Mouse (Mus musculus) frontal cortex, adult (tissue): ENCODE measurements around the gene Alkbh2.

Experiments used
- ATAC-seq: cut with Nextera tagmentation; 2 replicates; pipeline ENCODE4 v1.9.2; 2017; ENCODE audit warnings: mild to moderate bottlenecking, moderate library complexity, mixed read lengths; ENCODE audit not compliant: low TSS enrichment

The Alkbh2 gene

GRCm38 (mm10) chr5:114146028-114146888 lies 18.2 kb upstream of the Alkbh2 start, which contains the start of gene Acacb:
Gene Acacb (plus strand): TSS chr5:114146535.
- ATAC-seq = no peak

GRCm38 (mm10) chr5:114139175-114139574 lies 11.2 kb upstream of the Alkbh2 start:
- ATAC-seq = peak; percentile 85

- no peak for ATAC-seq
Observed at GRCm38 (mm10) chr5:114138277-114139164, 10.5 kb upstream of the Alkbh2 start.

GRCm38 (mm10) chr5:114137481-114138276 lies 9.7 kb upstream of the Alkbh2 start:
- ATAC-seq = no peak

- no peak for ATAC-seq
Observed at GRCm38 (mm10) chr5:114135516-114135915, 7.5 kb upstream of the Alkbh2 start.

GRCm38 (mm10) chr5:114134091-114134534 lies 6.1 kb upstream of the Alkbh2 start:
- ATAC-seq = no peak

- ATAC-seq = no peak
Observed at GRCm38 (mm10) chr5:114132841-114133240, 4.8 kb upstream of the Alkbh2 start.

GRCm38 (mm10) chr5:114131521-114131840 lies 3.5 kb upstream of the Alkbh2 start:
- no peak for ATAC-seq

- peak; percentile 93 for ATAC-seq
Observed at GRCm38 (mm10) chr5:114130698-114131520, 2.9 kb upstream of the Alkbh2 start.

GRCm38 (mm10) chr5:114130211-114130605 lies 2.2 kb upstream of the Alkbh2 start, which contains the start of gene Ung:
Gene Ung (plus strand): TSS chr5:114130386.
- no peak for ATAC-seq

- no peak for ATAC-seq
Observed at GRCm38 (mm10) chr5:114129550-114130210, 1.7 kb upstream of the Alkbh2 start.

GRCm38 (mm10) chr5:114126499-114127244 lies 1.3 kb downstream of the Alkbh2 start:
- no peak for ATAC-seq

- no peak for ATAC-seq
Observed at GRCm38 (mm10) chr5:114126008-114126407, 2.0 kb downstream of the Alkbh2 start.

- peak; percentile 74 for ATAC-seq
Observed at GRCm38 (mm10) chr5:114119806-114120205, 8.2 kb downstream of the Alkbh2 start.

- ATAC-seq = no peak
Observed at GRCm38 (mm10) chr5:114116586-114116985, 11.4 kb downstream of the Alkbh2 start.

GRCm38 (mm10) chr5:114115030-114115429 lies 13.0 kb downstream of the Alkbh2 start:
- ATAC-seq = no peak

GRCm38 (mm10) chr5:114113334-114113733 lies 14.7 kb downstream of the Alkbh2 start:
- no peak for ATAC-seq

GRCm38 (mm10) chr5:114106391-114106935 lies 21.6 kb downstream of the Alkbh2 start:
- no peak for ATAC-seq

GRCm38 (mm10) chr5:114102807-114103206 lies 25.2 kb downstream of the Alkbh2 start:
- ATAC-seq = peak; percentile 24; the same call in 1 of the 2 replicates
